Mouse (Mus musculus): ENCODE measurements around the gene Kcne1. TPM values are rescaled to one million over a fixed set of nuclear protein-coding genes. Genes with fewer than 3 reads are reported as not detected.

The Kcne1 gene
- not detected for polyA plus RNA-seq (2017; shearing (Covaris generic))

DNA sequence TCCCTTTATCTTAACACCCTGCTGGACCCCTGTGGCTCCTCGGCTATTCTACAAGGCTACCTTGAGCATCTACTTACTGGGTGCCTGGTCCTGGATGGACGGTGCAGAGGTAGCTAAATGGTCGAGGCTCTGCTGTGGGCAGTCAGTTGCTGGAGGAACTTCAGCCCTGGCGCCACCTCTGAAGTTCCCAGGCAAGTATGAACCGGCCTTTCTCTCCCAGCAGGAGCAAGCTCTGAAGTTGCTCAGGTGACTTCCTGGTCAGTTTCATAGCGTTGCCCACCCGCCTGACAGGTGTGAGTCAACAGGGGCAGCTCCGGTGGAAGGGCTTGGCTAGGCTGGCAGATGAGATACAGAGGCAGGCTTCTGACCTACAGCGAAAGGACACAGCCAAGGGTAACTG is at the start of gene Kcne1:
Kcne1 (minus strand) TSS at position 240 of the 400 bp plus-strand sequence.
- ATAC-seq = no peak

DNA sequence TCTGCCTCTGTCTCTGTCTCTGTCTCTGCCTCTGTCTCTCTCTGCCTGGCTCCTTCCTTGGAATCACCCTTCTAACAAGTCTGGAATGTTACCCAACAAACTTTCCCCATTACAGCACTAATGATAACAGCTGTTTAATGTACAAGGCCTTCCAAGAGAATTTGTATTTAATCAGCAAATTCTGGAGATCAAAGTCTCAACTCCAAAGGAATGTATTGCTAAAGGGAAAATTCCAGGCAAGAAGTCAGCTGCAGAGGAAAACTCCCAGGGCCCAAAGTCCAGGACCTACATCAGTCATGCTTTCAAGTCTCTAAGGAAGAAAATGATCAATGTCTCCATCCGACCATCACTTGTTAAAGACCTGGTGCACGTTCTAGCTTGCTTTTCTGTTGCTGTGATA is 48.6 kb upstream of the Kcne1 start:
- no peak for ATAC-seq

DNA sequence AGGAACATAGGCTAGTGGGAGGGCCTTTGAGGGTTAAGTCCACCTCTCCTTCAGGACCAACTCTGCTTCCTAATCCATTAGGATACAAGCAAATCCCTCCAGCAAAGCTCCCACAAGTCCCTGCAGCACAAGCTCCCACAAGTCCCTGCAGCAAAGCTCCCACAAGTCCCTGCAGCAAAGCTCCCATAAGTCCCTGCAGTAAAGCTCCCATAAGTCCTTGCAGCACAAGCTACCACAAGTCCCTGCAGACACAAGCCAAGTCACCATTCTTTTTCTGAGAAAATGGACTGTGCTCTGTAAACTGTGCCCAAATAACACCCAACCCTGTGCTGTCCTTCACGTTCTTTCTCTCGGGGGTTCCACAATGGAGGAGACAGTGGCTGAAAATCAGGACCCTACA is 44.9 kb upstream of the Kcne1 start:
- ATAC-seq = no peak

DNA sequence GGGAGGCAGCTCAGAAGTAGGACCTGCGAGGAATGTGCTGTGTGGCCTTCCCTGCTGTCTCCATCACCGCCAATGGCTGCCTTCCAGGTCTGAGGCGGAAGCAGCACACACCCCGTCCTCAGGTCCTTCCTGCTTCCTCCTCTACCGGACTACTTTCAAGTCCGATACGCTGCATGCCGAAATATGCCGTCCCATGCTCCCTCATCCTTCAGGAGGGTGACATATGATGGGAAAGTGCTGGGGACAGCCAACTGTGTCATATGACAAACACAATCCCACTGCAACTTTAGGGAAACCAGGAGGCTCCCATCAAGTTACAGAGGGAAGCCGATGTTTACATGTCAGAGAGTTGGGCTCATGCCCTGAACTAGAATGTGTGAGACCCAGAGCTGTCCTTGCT is 43.8 kb upstream of the Kcne1 start:
- ATAC-seq = no peak

DNA sequence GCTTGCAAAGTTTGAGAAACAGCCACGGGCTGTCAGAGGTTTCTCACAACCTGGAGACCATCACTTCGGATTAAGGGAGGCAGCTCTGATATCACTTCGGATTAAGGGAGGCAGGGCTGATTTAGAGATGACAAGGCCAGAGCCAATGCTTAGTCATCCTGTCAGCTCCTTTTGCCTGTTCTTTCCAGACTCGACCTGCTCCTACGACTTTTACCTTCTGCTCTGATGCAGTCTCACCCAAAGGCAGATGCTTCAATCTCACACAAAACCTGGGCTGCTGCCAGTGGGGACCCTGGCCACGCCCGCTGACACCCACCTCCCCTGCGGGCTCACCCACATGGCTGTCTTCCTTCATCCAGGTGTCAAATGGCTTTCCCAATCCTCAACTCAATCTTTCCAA is 42.9 kb upstream of the Kcne1 start:
- no peak for ATAC-seq

DNA sequence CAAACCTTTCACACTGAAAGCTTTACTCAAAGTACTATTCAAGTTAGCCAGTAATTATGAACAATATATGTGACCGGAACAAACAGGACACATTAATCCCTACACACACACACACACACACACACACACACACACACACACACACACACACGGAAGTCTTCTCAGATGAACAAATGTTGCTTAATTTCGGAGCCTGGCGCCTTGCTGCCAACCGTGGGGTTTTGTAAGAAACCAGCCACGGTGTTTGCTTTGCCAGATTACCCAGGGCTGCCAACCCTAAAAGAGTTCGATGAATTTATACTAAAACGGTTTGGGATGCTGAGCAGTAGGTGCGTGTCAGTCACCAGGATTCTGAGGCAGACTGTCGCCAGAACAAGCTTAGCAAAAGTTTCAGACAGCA is 41.9 kb upstream of the Kcne1 start:
- no peak for ATAC-seq

DNA sequence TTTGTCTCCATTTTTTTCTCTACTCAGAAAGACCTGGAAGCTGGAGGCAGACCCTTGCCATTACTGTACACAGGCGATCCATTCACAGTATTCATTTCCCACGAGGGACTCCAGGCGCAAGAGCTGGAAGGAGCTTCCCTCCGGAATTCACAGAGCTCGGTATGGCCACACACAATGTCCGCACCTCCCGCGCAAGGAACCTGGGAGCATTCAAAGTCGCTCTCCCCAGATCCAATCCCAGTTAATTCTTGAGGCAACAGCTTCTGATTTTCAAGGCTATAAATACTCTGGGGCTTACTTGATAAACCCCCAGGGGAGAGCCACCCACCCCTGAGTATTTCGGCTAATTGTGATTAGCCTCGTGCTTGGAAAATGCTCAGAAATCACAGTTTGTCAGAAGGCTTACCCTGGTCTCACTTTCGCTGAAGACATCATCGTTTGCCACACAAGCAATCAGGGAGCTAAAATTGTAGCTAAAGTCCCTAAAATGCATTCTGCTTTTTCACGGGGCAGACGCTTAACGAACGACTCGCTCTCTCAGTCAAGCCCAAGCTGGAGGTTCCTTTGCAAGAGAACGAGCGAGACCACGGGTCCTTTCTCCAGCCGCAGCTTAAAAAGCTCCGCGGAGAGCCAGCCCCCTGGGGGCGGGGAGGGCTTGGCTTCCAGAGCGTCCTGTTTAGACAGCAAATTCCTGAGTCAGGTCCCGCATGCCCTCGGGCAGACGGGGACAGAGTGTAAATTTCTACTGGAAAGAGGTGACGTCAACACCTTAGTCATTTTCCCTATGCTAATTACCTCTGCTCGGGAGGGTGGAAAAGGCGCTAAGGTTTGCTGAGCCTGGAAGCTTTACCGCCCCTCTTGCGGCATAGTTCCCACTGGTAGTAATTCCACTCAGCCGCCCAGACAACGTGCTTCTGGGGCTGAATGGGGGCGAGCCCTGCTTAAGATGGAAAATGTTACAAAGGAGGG is 40.5 kb upstream of the Kcne1 start:
- no peak for ATAC-seq

DNA sequence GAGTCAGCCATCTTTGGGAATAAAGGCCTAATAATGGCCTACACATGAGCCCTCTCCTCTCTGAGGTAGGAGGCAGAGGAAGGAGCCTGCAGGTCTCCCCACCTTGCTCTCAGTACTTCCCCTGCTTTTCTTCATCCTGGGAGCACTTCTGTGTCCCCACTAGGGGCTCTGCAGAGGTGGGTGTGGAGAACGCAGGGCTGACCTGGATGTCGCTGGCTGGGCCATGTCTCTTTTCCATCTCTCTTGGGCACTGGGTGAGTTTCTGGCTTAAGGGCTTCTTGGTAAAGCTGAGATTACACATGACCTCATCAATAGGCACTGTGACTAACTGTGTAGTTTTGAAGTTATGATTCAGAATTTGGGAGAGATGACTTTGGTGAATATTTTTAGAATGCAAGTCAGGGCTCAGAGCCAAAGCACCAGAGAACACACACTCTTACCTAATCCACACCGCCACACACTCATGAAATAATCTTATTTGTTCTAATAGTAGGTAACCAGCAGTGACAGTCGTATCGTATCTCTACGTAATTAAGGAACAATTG is 39.4 kb upstream of the Kcne1 start:
- ATAC-seq = no peak

DNA sequence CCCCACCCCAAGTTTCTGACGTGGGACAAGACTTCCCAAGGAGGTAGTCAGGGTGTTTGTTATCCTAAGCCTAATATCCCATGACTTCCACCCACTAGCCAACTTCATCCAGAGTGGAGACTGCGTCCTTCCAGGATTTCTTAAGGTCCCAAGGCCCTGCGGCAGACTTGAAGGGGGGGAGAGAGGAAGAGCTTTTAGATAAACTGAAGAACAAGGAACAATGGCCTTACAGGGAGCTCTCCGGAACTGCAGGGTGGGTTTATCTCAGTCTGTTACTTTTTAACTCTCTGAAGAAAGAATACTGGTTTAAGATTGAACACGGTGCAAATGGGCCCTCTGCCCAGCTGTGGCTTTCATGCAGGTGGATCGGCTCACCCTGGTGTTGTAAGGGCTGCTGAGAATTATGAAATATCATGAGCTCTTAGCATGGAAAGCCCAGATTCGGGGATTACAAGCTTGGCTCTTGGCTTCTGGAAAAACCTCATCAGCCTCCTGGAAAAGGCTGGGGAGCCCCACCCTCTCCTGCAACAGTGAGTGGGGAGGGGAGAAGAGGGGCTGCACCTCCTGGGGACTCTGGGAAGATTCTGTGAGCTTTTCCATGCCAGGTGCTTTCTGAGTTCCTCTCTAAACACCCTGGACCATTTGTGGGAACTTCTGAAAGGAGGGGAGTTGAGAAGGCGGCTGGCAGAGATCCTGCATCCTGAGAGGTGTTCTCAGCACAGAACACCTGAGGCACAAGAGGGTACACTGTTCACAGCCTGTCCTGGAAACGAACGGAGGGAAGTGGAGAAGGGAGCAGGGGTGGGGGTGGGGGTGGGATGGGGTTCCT is 38.7 kb upstream of the Kcne1 start:
- ATAC-seq = no peak

DNA sequence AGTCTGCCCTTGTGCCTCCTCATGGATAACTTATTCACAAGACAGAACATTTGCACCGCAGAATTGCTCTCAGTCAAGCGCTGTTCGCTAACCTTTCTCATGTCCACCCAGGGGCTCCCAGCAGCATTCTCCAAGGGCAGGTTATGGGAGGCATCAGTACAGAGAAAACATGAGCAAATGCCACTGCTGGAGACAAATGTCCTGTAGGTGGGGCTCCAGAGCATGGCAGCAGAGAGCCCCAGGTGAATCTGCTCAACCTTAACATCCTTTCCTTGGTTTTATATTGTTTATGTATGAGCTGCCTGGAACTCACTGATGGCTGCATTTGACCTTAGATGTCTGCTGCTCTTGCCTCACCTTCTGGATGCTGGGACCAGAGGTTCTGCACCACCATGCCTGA is 34.5 kb upstream of the Kcne1 start:
- ATAC-seq = no peak

DNA sequence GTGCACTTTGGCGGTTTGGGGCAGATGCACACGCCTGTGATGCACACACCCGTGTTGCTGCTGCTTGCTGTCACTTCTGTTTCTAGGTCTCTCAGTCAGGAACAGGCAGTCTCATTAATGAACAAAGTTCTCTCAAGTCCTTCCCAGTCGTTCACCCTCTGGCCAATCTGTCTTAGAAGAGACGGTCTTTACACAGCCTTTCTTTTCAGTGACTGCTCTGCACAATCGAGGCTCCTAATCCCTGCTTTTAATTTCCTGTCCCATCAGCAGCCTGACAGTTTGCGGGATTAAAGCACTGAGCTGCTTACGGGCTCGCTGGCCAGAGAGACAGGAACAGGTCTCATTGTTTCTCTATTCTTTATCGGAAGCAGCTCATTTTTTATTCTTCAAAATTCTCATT is 28.4 kb upstream of the Kcne1 start:
- ATAC-seq = no peak

DNA sequence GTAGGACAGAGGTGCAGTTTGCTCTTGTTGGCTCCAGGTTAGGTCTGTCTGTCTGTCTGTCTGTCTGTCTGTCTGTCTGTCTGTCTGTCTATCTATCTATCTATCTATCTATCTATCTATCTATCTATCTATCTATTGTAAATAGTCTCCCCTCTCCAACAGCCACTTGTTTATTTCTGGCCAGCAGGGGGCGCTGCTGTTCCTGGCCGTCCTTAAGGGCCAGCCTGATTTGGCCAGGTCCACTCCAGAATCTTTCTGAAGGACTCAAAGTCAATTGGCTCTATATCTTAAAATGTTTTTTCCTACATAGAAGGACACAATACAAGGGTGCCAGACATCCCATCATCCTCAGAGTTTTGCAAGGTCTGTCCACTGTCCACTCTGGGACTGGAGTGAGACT is 25.8 kb upstream of the Kcne1 start:
- ATAC-seq = no peak

DNA sequence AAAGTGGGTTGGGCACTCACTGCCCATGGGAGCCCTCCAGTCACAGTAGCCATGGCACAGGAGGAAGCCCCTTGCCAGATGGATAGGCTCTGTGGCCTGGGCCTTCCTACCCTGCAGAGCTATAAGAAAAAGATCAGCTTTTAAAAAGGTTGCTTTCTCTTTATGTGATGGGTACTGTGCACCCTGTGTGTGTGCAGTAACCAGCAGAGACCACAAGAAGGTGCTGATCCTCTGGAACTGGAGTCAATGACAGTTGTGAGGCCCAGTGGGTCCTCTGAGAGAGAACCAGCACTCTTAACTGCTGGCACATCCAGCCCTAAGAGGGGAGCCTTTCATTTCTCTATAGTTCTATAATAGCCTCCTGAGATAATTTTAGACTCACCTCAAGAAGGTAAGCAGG is 24.1 kb upstream of the Kcne1 start:
- ATAC-seq = no peak

DNA sequence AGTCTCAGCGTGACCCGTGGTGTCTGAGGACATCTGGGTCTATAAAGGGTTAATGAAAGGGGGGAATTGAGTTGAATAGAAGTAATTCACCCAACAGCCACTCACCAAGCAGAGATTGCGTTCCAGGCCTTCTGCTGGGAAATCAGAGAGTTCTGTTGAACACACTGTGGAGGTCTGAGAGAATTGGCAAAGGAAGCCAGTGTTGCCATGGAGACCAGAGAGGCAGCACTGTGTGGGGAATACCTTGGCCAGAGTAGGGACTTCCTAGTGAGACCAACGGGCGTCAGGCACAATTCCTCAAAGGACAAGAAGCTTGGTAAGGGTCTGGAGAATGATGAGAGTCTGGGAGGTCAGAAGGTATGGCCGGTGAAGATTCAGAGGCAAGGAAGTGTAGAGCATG is 23.2 kb upstream of the Kcne1 start:
- no peak for ATAC-seq

DNA sequence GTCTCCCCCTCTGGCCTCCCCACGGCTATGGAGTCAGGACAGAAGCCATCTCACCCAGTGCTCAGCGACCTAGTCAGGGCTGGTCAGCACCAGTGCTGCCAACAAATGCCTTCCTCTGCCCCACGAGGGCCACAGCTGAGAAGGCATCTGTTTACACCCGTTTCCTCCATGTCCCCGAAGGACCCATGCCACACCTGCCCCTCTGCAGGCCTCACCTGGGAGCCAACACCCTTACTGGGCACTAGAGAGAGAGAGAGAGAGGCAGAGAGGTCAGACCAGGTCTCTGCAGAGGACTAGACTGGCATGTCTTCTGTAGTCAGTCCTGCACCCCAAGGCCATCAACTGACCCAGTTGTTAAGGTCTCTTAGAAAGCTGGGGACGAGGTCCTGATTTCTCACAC is 21.8 kb upstream of the Kcne1 start:
- no peak for ATAC-seq

DNA sequence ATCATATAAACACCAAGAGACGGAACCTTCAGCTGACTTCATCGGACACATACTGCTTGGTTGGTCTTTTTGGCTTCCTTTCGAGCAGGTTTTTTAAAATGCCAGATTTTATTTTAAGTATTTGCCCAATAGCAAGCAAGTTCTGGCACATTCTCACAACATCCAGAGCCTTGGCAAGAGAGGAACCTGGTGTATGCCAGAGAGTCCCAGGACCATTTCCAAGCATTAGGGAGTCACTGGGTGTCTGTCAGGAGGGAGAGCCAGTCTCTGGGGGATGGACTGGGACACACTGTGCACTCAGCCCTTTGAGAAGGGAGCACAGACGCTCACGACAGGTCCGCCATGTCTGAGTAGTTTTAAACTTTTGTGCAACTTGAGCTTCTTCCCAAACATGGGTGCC is 17.7 kb upstream of the Kcne1 start:
- no peak for ATAC-seq

DNA sequence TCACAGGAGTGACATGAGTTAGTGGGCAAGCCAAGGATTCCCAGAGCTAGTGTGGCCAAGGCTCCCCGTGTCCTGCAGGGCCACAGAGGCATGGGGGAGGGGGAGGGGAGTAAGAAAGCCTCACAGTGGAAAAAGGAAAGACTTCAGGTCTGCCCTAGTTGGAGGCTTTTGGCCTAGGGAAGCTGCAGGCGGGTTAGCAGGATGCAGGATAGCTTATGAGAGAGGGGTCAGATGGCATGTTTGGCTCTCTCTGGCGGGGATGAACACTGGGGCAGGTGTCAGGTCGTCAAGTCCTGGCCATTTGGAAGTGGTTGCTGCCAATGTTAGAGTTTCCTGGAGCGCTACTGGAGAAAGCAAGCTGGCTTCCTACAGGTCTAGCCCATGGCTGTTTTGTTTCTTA is 12.4 kb upstream of the Kcne1 start:
- ATAC-seq = no peak

DNA sequence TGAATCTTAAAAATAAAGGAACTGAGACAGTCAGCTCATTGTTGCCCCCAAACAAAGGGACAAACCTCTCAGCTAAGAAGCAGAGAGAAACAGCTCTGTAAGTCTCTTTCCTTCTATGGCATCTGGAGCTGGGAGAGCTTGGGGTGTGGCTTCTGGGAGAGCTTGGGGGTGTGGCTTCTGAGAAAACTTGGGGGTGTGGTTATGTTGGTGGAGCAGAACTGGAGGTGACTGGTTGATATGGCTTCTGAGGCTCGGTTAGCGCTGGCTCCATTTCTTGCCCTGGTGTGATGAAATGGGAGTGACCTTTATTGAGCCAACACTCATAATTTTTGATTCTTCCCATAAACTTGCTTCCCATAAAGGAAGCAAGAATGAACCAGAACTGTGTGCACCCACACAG is 10.0 kb upstream of the Kcne1 start:
- no peak for ATAC-seq

DNA sequence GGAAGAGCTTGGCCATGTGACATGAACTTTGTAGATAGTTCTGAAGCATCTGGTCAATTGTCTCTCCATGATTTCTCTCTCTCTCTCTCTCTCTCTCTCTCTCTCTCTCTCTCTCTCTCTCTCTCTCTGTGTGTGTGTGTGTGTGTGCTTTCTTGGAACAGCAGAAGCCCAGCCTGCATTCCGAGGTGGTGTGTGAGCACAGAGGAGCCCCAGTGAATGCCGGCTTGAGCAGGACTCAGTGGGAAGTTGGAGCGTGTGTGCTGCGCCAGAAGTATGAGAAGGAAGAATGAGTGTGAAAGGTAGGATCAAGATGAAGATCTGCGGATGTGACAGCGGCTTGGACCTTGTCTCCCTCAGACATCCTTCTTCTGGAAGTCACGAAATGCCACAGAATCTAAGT is 6.2 kb upstream of the Kcne1 start:
- no peak for ATAC-seq

DNA sequence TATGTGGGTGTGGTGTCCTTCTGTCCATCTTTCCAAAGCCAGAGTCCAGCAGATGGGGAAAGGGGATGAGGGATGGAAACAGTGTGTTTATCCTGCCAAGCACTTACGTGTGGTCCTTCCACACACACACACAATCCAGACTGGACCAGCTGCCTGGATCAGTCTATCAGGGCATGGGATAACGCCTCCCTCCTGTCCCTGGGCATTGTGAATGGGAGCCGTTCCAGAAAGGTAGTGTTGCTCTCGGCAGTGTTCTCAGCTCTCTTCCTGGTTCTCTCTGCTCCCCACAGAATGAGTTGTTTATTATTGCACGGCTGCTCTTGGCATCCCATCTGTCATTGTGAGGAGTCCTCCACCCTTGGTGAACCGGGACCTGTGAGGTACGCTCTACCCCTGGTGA is 1.4 kb upstream of the Kcne1 start:
- ATAC-seq = no peak

DNA sequence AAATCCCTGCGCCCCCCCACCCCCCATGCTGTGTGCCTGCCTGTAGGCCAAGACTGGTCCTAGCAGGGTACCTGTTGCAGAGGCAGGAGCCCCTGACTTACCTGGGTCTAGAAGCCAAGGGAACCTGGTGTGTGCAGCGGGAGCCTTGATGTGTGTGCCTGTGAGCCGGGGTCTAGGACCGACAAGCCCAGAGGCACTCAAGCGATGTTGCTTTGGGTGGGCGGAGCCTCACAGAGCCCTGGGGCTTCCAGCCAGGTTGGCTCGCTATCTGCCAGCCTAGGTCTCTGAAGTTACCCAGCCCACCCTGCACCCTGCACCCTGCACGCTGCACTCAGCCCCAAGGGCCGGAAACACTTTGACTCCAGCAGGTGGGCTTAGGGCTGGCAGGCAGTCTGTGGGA is 534 bp downstream of the Kcne1 start:
- ATAC-seq = no peak

DNA sequence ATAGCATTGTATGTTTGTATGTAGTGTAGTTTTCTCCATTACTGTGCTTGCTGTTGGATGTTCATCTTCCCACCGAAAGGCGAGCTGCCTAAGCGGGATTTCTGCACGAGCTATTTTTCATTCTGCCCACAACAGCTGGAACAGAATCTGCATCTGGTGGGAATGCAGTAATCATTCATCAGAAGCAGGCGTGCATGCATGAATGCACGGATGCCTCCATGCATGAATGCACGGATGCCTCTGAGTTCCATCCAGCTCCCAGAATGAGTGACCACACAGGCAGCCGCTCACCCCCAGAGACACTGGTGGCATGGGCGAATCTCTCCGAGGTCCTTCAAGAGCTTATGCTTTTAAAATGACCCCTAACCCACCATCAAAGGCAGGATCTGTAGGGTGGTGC is 1.7 kb downstream of the Kcne1 start:
- no peak for ATAC-seq

DNA sequence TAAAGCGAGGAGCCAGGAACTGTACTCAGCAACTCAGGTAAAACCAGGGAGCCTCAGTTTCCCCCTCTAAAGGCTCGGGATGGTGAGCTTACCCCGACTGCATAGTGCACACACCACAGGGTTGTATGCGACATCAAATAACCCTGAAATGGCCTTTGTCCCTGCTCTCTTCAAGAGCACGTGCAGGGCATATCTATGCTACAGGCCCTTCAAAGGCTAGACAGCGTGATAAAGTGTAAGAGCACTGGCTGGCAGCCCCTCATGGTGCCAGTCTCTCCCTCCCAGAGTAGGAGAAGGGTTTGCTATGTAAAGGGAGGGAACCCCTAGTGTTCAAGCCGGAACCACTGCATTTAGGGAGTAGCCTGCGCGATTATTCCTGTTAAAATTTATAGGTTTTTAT is 2.2 kb downstream of the Kcne1 start:
- ATAC-seq = no peak

DNA sequence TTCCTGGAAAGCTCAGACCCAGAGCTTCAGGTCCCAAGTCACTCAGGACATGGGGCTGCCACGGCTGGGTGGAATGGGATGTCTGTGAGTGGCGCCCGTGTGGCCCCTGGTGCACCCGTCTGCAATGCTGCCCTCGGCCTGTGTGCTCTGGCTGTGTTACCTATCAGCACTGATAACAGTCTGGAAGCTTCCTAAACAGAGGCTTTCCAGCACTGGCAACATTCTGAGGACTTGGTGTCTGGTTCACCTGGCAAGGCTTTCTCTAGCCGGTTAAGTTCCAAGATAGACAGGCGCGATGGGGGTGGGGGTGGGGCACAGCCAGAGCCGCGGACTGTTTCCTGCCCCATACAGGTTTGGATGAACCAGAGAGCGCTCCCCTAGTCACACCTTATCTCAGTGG is 3.3 kb downstream of the Kcne1 start:
- no peak for ATAC-seq
